Mouse (Mus musculus) C2C12 (cell line): ENCODE data around the gene Ppp1r11.

Source experiments
- CTCF ChIP-seq: IDR thresholded peaks from one replicate; pipeline ENCODE4 v1.5.1; 2011; ENCODE audit not compliant: control insufficient read depth, insufficient read depth, insufficient read length
- FOSL1 ChIP-seq: IDR thresholded peaks from one replicate; pipeline ENCODE4 v1.8.0; 2011; ENCODE audit warnings: mild to moderate bottlenecking, low read length; ENCODE audit not compliant: poor library complexity, insufficient read depth, severe bottlenecking
- MAX ChIP-seq: IDR thresholded peaks from one replicate; pipeline ENCODE4 v1.6.1; 2011; ENCODE audit warnings: mild to moderate bottlenecking, control low read depth
- MYOD1 ChIP-seq: IDR thresholded peaks from one replicate; pipeline ENCODE4 v1.6.1; 2011; ENCODE audit warnings: low read depth; ENCODE audit not compliant: control insufficient read depth, insufficient read length
- MYOG ChIP-seq: IDR thresholded peaks from one replicate; pipeline ENCODE4 v1.6.1; 2011; ENCODE audit not compliant: control insufficient read depth, insufficient read length; ENCODE audit errors: extremely low read depth
- USF1 ChIP-seq: IDR thresholded peaks from one replicate; pipeline ENCODE4 v1.6.1; 2011; ENCODE audit warnings: low read depth, mild to moderate bottlenecking, control low read depth, moderate library complexity

DNA sequence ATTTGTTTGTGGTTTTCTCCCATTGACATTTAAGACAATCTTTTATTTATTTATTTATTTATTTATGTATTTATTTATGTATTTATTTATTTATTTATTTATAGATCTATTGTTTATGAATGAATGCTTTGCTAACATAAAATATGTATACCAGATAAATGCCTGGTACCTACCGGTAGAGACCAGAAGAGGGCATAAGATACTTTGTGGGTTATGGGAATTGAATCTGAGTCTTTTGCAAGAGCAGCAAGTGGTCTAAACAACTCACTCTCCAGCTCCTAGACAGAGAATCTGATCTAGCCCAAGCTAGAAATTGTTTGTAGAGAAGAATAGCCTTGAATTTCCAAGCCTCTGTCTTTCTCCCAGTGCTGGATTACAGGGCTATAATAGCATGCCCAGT, 50.9 kb downstream of the Ppp1r11 start:
- TF ChIP-seq CTCF (no peak), MYOG (no peak), MYOD1 (no peak), FOSL1 (no peak), USF1 (no peak), MAX (no peak)
